Mouse (Mus musculus): ENCODE measurements around the gene Hist1h4k.
"Not testable (repeated sequence)": the region's sequence is repeated elsewhere in the genome, so short reads cannot be mapped to it uniquely, and the experiment has no call there.

DNA sequence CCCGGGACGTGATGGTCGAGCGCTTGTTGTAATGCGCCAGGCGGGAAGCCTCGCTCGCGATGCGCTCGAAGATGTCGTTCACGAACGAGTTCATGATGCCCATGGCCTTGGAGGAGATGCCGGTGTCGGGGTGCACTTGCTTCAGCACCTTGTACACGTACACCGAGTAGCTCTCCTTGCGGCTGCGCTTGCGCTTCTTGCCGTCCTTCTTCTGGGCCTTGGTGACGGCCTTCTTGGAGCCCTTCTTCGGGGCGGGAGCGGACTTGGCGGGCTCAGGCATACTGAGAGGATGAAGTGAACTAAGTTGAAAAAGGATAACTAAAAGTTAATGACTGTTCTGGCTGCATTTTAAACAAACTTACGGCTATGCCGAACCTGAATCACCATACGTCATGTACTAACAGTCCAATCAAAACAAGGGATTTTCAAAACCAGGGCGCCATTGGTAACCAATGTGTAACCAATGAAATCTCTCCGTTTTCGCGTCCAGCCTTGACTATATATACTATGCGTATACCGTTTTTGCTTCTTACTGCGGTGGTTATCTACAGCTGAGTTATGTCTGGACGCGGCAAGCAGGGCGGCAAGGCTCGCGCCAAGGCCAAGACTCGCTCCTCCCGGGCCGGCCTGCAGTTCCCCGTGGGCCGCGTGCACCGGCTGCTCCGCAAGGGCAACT, 34.3 kb downstream of the Hist1h4k start, which contains the start of the genes Hist1h2bl and Hist1h2ai:
- TF ChIP-seq CTCF (IDR thresholded peaks at IDR 0.05; ENCODE audit: low read depth); EP300 (optimal IDR thresholded peaks at IDR 0.05): not testable (repeated sequence)

Measured in stomach, postnatal 0 days (tissue).